Comparison of ENCODE assay signal across 13 mouse cellular contexts in the genomic region with DNA sequence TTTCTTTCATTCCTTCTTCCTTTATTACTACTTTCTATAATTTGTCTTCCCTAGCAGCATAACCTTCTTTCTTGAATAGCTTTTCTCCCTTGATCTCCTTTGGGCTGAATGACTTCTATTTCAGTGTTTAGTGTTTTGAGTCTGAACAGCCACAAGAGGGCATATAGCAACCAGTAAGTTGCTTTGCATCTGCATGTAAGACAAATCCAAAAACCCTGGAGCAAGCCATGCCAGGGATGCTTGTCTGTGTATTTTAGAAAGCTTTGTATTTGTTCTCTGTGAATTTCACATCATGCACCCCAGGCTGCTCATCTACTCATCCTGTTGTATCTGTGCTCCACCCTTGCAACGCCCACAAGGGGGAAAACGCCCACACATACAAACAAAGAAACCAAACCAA. TPM values are rescaled to one million over a fixed set of nuclear protein-coding genes. Genes with fewer than 3 reads are reported as not detected.
A peak's percentile ranks its signal among the peaks of the same experiment; 100 is the strongest.
DNase-seq lines count a peak whose midpoint lies in the region; ATAC-seq and TF ChIP-seq lines count a peak whose summit lies in the region.
"Had no signal": no experiment of that assay in that cellular context is flagged by ENCODE, and none has a peak within 500 bp of the region (broad histone marks: within the 10 kb centered on the region; RNA-seq: fewer than 3 reads in every experiment).

No protein-coding gene starts in this region.

- DNase-seq in layer of hippocampus, adult 2 months (ENCODE audit: low spot score in 2 of 2) = peak in 1 of 2 experiments; percentile 3
- no peak for DNase-seq in layer of hippocampus, adult 11-12 months (ENCODE audit: low spot score)
- DNase-seq in CD4-positive, CD25-positive, alpha-beta regulatory T cell, adult 2 months (ENCODE audit: low read depth, low spot score) = peak; percentile 34
- DNase-seq in ES-E14 (ENCODE audit: low read depth, low spot score) = peak; percentile 26
- DNase-seq in induced T-regulatory cell, adult 2 months (ENCODE audit: low read depth) = peak; percentile 18
- DNase-seq in ovary, postnatal 14 days (ENCODE audit: low spot score) = no peak
- DNase-seq: adrenal gland, postnatal 14 days had no signal

- no peaks in the 10 kb centered on the region for H3K4me1 ChIP-seq in ES-E14 (ENCODE audit: control insufficient read depth in 2 of 2, insufficient read depth in 2 of 2, low read length in 2 of 2, poor library complexity in 1 of 2)
- H3K4me1 ChIP-seq: megakaryocyte, embryonic 14.5 days had no signal

- no peak for ATAC-seq in erythroid progenitor cell, adult 5-6 weeks (replicated peaks; ENCODE audit: low FRiP score, poor library complexity, severe bottlenecking)

- no peak overlapping the region for H3K27ac ChIP-seq in layer of hippocampus, adult 2 months
- H3K27ac ChIP-seq in ES-E14 (ENCODE audit: insufficient read depth, low read depth, low read length, poor library complexity, severe bottlenecking) = no peak overlapping the region

- H3K9ac ChIP-seq in ES-E14 (ENCODE audit: insufficient read depth, low read depth, low read length, poor library complexity, severe bottlenecking) = no peak overlapping the region

- in situ Hi-C loops in ES-E14 (cut with MboI; ENCODE audit: low sequenced_read_pairs in 2 of 2, unreplicated experiment in 2 of 2) = loop anchor here in 1 of 2 experiments (10.0 kb wide), 1 partner anchor 124 kb away; no protein-coding TSS in a partner anchor

- peak; percentile 76 for TF ChIP-seq CTCF in layer of hippocampus, adult 2 months (conservative IDR thresholded peaks at IDR 0.05)

- no peak overlapping the region for H3K4me3 ChIP-seq in layer of hippocampus, adult 2 months
- H3K4me3 ChIP-seq in ES-E14 (ENCODE audit: insufficient read depth in 1 of 2, low read depth in 1 of 2, low read length in 2 of 2, poor library complexity in 1 of 2, severe bottlenecking in 1 of 2) = no peak overlapping the region
- H3K4me3 ChIP-seq: megakaryocyte, embryonic 14.5 days had no signal

- no peaks in the 10 kb centered on the region for H3K9me3 ChIP-seq in ES-E14 (ENCODE audit: control insufficient read depth, insufficient read depth, low read depth, low read length)
- H3K9me3 ChIP-seq: megakaryocyte, embryonic 14.5 days had no signal

- H3K36me3 ChIP-seq in ES-E14 (ENCODE audit: control insufficient read depth, insufficient read depth, low read length, poor library complexity, severe bottlenecking) = no peaks in the 10 kb centered on the region

TF ChIP-seq in ES-E14, 5 proteins besides CTCF, POLR2A, EP300 and RAD21:
- TF ChIP-seq ZC3H11A (IDR thresholded peaks at IDR 0.05; ENCODE audit: borderline replicate concordance, low read depth, low read length) (peak; percentile 55; the same call in 1 of the 2 replicates), MAFK (IDR thresholded peaks at IDR 0.05; ENCODE audit: insufficient read depth, low read depth, low read length) (no peak)

RNA-seq across cellular contexts. Expression of a gene that starts 11.6 kb away (rescaled TPM):
- not detected for total RNA-seq in layer of hippocampus, adult 2 months (2021)
- total RNA-seq in ES-E14 (2012; rRNA removed) = not detected in 2 replicates
- total RNA-seq in erythroid progenitor cell, adult 5-6 weeks (2015; ENCODE audit: low replicate concordance) = not detected in 2 replicates
- not detected in 2 replicates for total RNA-seq in erythroid progenitor cell, adult 5-6 weeks (2017; ENCODE audit: low replicate concordance)
- total RNA-seq: adrenal gland, postnatal 14 days; common myeloid progenitor, adult 5-6 weeks; gastrocnemius, adult 18-20 months; hematopoietic stem cell, adult 5-6 weeks; left cerebral cortex, postnatal 10 days had no signal

RNA-seq across cellular contexts. Expression of a gene that starts 11.6 kb away (rescaled TPM):
- total RNA-seq in layer of hippocampus, adult 2 months (2021) = not detected
- not detected in 2 replicates for total RNA-seq in ES-E14 (2012; rRNA removed)
- total RNA-seq in erythroid progenitor cell, adult 5-6 weeks (2015; ENCODE audit: low replicate concordance) = 63.3 and 73.2 TPM in 2 replicates
- total RNA-seq in erythroid progenitor cell, adult 5-6 weeks (2017; ENCODE audit: low replicate concordance) = 4.9 and 13.5 TPM in 2 replicates
- total RNA-seq: adrenal gland, postnatal 14 days; gastrocnemius, adult 18-20 months; left cerebral cortex, postnatal 10 days had no signal

RNA-seq across cellular contexts. Expression of a gene that starts 15.5 kb away (rescaled TPM):
- total RNA-seq in layer of hippocampus, adult 2 months (2021) = not detected
- not detected in 2 replicates for total RNA-seq in ES-E14 (2012; rRNA removed)
- 5.0 and 13.4 TPM in 2 replicates for total RNA-seq in erythroid progenitor cell, adult 5-6 weeks (2015; ENCODE audit: low replicate concordance)
- total RNA-seq in erythroid progenitor cell, adult 5-6 weeks (2017; ENCODE audit: low replicate concordance) = 4.5 and 9.2 TPM in 2 replicates
- total RNA-seq: gastrocnemius, adult 18-20 months; left cerebral cortex, postnatal 10 days had no signal

RNA-seq across cellular contexts. Expression of a gene that starts 44.3 kb away (rescaled TPM):
- under 1 TPM; 0.25 to 0.56 TPM for total RNA-seq in layer of hippocampus, adult 2 months (2021)
- total RNA-seq in ES-E14 (2012; rRNA removed) = 0.22 and 0.37 TPM in 2 replicates
- not detected in 2 replicates for total RNA-seq in erythroid progenitor cell, adult 5-6 weeks (2015; ENCODE audit: low replicate concordance)
- total RNA-seq in erythroid progenitor cell, adult 5-6 weeks (2017; ENCODE audit: low replicate concordance) = not detected in 2 replicates
- total RNA-seq: adrenal gland, postnatal 14 days; common myeloid progenitor, adult 5-6 weeks; hematopoietic stem cell, adult 5-6 weeks had no signal

Comparison
In these comparisons a context has a peak if more than half of its experiments do, and no peak if none do; other contexts are left out.
1. DNase-seq: peak in CD4-positive, CD25-positive, alpha-beta regulatory T cell, adult 2 months (single experiment), ES-E14 (single experiment) and induced T-regulatory cell, adult 2 months (single experiment); none in layer of hippocampus, adult 11-12 months (single experiment) and ovary, postnatal 14 days (single experiment).